Mouse (Mus musculus): Measurements from ENCODE around the gene Zbtb44.

GRCm38 (mm10) chr9:31119405-31119804, 89.0 kb downstream of the Zbtb44 start:
- TF ChIP-seq POLR2A (IDR thresholded peaks at IDR 0.05; ENCODE audit: control insufficient read depth in 1 of 2, insufficient read depth in 1 of 2, low read depth in 1 of 2, low read length in 2 of 2, poor library complexity in 1 of 2): no peak
- TF ChIP-seq EP300 (IDR thresholded peaks at IDR 0.05; ENCODE audit: low read depth in 1 of 2, low read length in 2 of 2): no peak
